Mouse (Mus musculus): ENCODE results near the gene Ehd4.

GRCm38 (mm10) chr2:120178936-120179335 lies 24.5 kb upstream of the Ehd4 start:
- TF ChIP-seq CTCF (IDR thresholded peaks at IDR 0.05; ENCODE audit: insufficient read depth, low read length) (no peak), POLR2A (IDR thresholded peaks at IDR 0.05; ENCODE audit: borderline replicate concordance, extremely low read depth, low read depth, low read length) (no peak)

All from lung, adult 2 months (tissue).